Mouse (Mus musculus): ENCODE results near the gene Dhrs4. TPM values are rescaled to one million over a fixed set of nuclear protein-coding genes. Genes with fewer than 3 reads are reported as not detected.

Dhrs4 gene
- total RNA-seq, 2 experiments from 2014 or later = 16.5 to 17.7 TPM

DNA sequence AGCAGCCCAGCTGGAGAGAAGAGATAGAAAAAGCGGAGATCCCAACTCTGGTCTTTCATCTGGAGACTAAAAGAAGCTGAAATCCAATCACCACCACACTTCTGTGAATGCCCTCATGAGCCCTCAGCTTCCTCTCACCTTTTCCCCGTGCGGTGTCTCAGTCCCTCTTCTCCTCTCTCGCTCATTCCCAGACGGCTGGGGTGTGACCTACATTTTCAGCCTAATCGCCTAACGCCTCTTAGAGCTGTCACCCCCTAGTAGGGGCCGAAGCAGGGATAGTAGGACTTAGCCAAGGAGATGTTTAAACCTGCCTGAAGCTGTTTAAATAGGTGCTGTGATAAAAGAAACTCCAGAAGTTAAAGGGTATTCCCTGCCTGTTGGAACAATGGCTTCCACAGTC, 46.2 kb downstream of the Dhrs4 start, which contains the start of gene Nrl:
Gene Nrl, minus strand, starts transcription at position 197 of the 400 bp plus-strand sequence.
- DNase-seq (ENCODE audit: low spot score in 2 of 2) = no peak

DNA sequence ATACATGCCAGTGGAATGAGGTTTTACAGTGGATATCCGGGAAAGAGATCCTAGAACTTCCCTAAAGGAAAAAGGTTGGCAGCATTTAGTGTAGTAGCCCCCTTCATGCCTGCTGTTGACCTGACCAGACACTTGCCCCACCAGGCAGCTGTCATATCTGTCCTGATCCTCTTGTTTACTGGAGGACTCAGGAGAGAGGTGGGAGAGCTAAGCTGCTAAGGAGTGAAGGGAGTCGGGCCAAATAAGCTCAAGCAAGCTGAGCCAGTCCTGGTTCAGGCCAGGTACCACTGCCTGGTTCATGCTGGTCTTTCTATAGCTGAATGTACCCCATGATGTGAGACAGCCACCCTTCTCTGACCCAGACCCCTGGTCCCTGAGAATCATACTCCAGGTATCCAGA, 48.1 kb downstream of the Dhrs4 start:
- DNase-seq (ENCODE audit: low spot score in 2 of 2) = no peak

DNA sequence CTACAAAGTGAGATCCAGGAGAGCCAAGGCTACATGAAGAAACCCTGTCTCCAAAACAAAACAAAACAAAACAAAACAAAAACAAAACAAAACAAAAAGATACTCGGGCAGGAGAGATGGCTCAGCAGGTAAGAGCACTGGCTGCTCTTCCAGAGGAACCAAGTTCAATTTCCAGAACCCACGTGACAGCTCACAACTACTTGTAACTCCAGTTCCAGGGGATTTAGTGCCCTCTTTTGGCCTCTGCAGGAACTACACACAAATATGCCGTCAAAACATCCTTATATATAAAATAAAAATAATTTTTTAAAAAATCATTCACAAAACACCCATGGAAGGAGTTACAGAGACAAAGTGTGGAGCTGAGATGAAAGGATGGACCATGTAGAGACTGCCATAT, 49.4 kb downstream of the Dhrs4 start:
- no peak for DNase-seq (ENCODE audit: low spot score in 2 of 2)

- DNase-seq (ENCODE audit: low spot score in 2 of 2) = peak in 1 of 2 experiments; percentile 59
Measured at GRCm38 (mm10) chr14:55536116-55536745, 57.7 kb downstream of the Dhrs4 start.

Other genes with a start within 250 kb of the Dhrs4 start
- 100 to 1,000 TPM; 106 to 144 TPM for gene Carmil3, start 11.9 kb downstream of the Dhrs4 start, total RNA-seq (2021)
- 100 to 1,000 TPM; 306 to 335 TPM for gene Cpne6, start 31.7 kb downstream of the Dhrs4 start, total RNA-seq (2021)
- gene Nrl, start 46.2 kb downstream of the Dhrs4 start, total RNA-seq (2021) = under 1 TPM; 0.34 to 0.76 TPM
- 10 to 100 TPM; 20.4 to 21.4 TPM for gene Pck2, start 61.5 kb downstream of the Dhrs4 start, total RNA-seq (2021)
- 10 to 100 TPM; 61.3 to 66.7 TPM for gene Dcaf11, start 81.2 kb downstream of the Dhrs4 start, total RNA-seq (2021)
- gene A730061H03Rik, start 81.6 kb downstream of the Dhrs4 start, total RNA-seq (2021) = 1 to 10 TPM in 1 of 2 experiments, not detected in 1; 1.2 TPM
- gene Fitm1, start 96.9 kb downstream of the Dhrs4 start, total RNA-seq (2021) = not detected
- 10 to 100 TPM; 87.3 to 91.8 TPM for gene Psme1, start 99.4 kb downstream of the Dhrs4 start, total RNA-seq (2021)
- gene Emc9, start 106.5 kb downstream of the Dhrs4 start, total RNA-seq (2021) = 10 to 100 TPM; 50.2 to 54.6 TPM
- 10 to 100 TPM; 54.0 to 62.7 TPM for gene Psme2, start 112.4 kb downstream of the Dhrs4 start, total RNA-seq (2021)
- gene Rnf31, start 113.0 kb downstream of the Dhrs4 start, total RNA-seq (2021) = 10 to 100 TPM; 35.6 to 37.2 TPM
- 10 to 100 TPM; 11.1 to 13.0 TPM for gene Irf9, start 124.8 kb downstream of the Dhrs4 start, total RNA-seq (2021)
- 1 to 10 TPM; 1.4 to 2.3 TPM for gene Rec8, start 139.3 kb downstream of the Dhrs4 start, total RNA-seq (2021)
- gene Ipo4, start 157.2 kb downstream of the Dhrs4 start, total RNA-seq (2021) = 100 to 1,000 TPM; 131 to 145 TPM
- 1 to 10 TPM; 3.0 to 6.1 TPM for gene Gm49378, start 159.1 kb downstream of the Dhrs4 start, total RNA-seq (2021)
- gene Tm9sf1, start 165.0 kb downstream of the Dhrs4 start, total RNA-seq (2021) = 10 to 100 TPM; 42.0 to 55.9 TPM
- 1 to 10 TPM; 1.3 to 1.5 TPM for gene Tssk4, start 171.4 kb downstream of the Dhrs4 start, total RNA-seq (2021)
- 10 to 100 TPM; 47.8 to 50.0 TPM for gene Mdp1, start 181.8 kb downstream of the Dhrs4 start, total RNA-seq (2021)
- gene Gmpr2, start 193.2 kb downstream of the Dhrs4 start, total RNA-seq (2021) = 10 to 100 TPM; 29.1 TPM
- gene Nedd8, start 193.4 kb downstream of the Dhrs4 start, total RNA-seq (2021) = 100 to 1,000 TPM; 320 to 339 TPM
- 10 to 100 TPM; 18.4 to 23.9 TPM for gene Tinf2, start 203.1 kb downstream of the Dhrs4 start, total RNA-seq (2021)
- under 1 TPM; 0.16 to 0.18 TPM for gene Tgm1, start 235.2 kb downstream of the Dhrs4 start, total RNA-seq (2021)
- 10 to 100 TPM; 42.0 to 54.1 TPM for gene Rabggta, start 243.5 kb downstream of the Dhrs4 start, total RNA-seq (2021)